Mouse (Mus musculus) E14TG2a.4 (cell line): ENCODE data around the gene Pcsk4.

Experiments
- H3K27me3 ChIP-seq: 2 replicates; pipeline ENCODE4 v1.6.1; 2014; ENCODE audit warnings: low read length, control low read depth; ENCODE audit not compliant: insufficient read depth
- H3K36me3 ChIP-seq: 2 replicates; pipeline ENCODE4 v1.6.1; 2014; ENCODE audit warnings: low read length, control low read depth; ENCODE audit not compliant: insufficient read depth
- H3K4me1 ChIP-seq: replicated peaks from 2 replicates; pipeline ENCODE4 v1.6.1; 2014; ENCODE audit warnings: low read depth, low read length, control low read depth
- H3K4me3 ChIP-seq: replicated peaks from 2 replicates; pipeline ENCODE4 v1.5.1; 2014; ENCODE audit warnings: mild to moderate bottlenecking, low read length
- H3K9me3 ChIP-seq: 2 replicates; pipeline ENCODE4 v1.6.1; 2014; ENCODE audit warnings: low read length, control low read depth
- CTCF ChIP-seq: conservative IDR thresholded peaks from 2 replicates; pipeline ENCODE4 v1.5.1; 2014; ENCODE audit warnings: low read length
- NANOG ChIP-seq: IDR thresholded peaks from 2 replicates; pipeline ENCODE4 v1.6.1; 2014; ENCODE audit warnings: borderline replicate concordance, low read length, mixed read lengths
- POU5F1 ChIP-seq: IDR thresholded peaks from 2 replicates; pipeline ENCODE4 v1.6.1; 2014; ENCODE audit warnings: low read length, borderline replicate concordance

Gene Pcsk4

GRCm38 (mm10) chr10:80278390-80278789 lies 50.9 kb downstream of the Pcsk4 start:
- no peaks in the 10 kb centered on the region for H3K9me3 ChIP-seq
- TF ChIP-seq CTCF (no peak), NANOG (no peak), POU5F1 (no peak)
- H3K4me3 ChIP-seq: 0 out of 2 replicates have a peak overlapping the region, but pooled peaks have one; percentile 1
- H3K4me1 ChIP-seq: peaks cover 95% of the 10 kb centered on the region
- peaks cover 100% of the 10 kb centered on the region for H3K36me3 ChIP-seq
- no peaks in the 10 kb centered on the region for H3K27me3 ChIP-seq

GRCm38 (mm10) chr10:80276238-80276637 lies 53.1 kb downstream of the Pcsk4 start:
- Histone ChIP-seq H3K4me1 (peaks cover 91% of the 10 kb centered on the region), H3K27me3 (no peaks in the 10 kb centered on the region), H3K4me3 (no peak overlapping the region), H3K9me3 (no peaks in the 10 kb centered on the region), H3K36me3 (peaks cover 98% of the 10 kb centered on the region)
- no peak for TF ChIP-seq NANOG
- TF ChIP-seq CTCF: no peak
- no peak for TF ChIP-seq POU5F1

- no peak for TF ChIP-seq CTCF
- peaks cover 93% of the 10 kb centered on the region for H3K4me1 ChIP-seq
- H3K9me3 ChIP-seq: no peaks in the 10 kb centered on the region
- peaks cover 98% of the 10 kb centered on the region for H3K36me3 ChIP-seq
- peak overlapping the region; percentile 27; the same call in 1 of the 2 replicates for H3K4me3 ChIP-seq
- H3K27me3 ChIP-seq: no peaks in the 10 kb centered on the region
Measured at GRCm38 (mm10) chr10:80273847-80274246, 55.5 kb downstream of the Pcsk4 start.

GRCm38 (mm10) chr10:80271870-80272585 lies 57.3 kb downstream of the Pcsk4 start:
- Histone ChIP-seq H3K4me1 (peaks cover 93% of the 10 kb centered on the region), H3K4me3 (peak overlapping the region; percentile 35; the same call in 1 of the 2 replicates), H3K36me3 (peaks cover 98% of the 10 kb centered on the region), H3K9me3 (no peaks in the 10 kb centered on the region), H3K27me3 (no peaks in the 10 kb centered on the region)
- TF ChIP-seq CTCF (no peak), POU5F1 (no peak), NANOG (no peak)
